Mouse (Mus musculus): ENCODE measurements around the gene Mstn.

The Mstn gene

DNA sequence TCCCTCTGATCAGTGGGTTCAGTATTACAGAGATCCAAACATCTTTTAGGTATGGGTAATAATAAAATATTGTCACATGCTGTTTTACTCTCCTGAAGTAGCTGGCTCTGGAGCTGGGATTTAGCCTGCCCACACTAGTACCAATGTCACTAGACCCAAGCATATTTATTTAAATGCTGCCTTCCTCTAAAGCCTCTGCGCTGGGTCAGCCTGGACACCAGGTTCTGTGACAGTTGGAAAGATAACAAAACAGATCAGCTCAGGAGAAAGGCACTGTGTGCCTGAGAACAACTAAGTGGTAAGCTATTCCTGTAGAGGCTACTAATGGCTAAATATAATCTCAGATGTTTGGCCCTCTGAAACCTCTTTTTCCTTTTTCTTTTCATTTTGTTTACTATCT lies 49.1 kb downstream of the Mstn start:
- no peak for DNase-seq (ENCODE audit: low read depth)

All from c-Kit-positive CD71-positive TER-119-negative erythroid progenitor cells, embryonic 14.5 days (primary cell).